Mouse (Mus musculus) lung, adult 2 months (tissue): ENCODE data around the gene Tufm.

Experiments used
- CTCF ChIP-seq: fragments of 200-500 bp; IDR thresholded peaks from 2 replicates; pipeline ENCODE4 v1.5.1; 2011; ENCODE audit warnings: mild to moderate bottlenecking, low read length, control low read depth; ENCODE audit not compliant: insufficient read depth
- POLR2A ChIP-seq: fragments of 200-500 bp; IDR thresholded peaks from 2 replicates; pipeline ENCODE4 v1.6.1; 2011; ENCODE audit warnings: low read depth, mild to moderate bottlenecking, control low read depth, low read length, borderline replicate concordance; ENCODE audit errors: extremely low read depth

DNA sequence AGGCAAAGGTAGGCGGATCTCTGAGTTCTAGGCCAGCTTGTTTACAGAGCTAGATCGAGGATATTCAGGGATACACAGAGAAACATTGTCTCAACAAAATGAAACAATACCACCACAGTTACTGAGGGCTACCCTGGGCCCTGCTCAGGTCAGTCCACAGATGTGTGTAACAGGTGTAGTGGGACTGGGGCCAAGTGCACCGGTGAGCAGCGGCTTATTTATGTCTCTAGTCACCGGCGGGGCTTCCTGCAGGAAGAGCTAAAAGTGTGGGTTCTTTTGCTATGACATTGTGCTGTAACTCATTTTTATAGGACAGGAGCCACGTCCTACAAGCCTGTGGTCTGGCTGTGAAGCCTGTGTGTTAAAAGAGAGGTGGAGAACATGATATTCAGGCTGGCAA is 33.3 kb upstream of the Tufm start:
- TF ChIP-seq POLR2A (no peak), CTCF (no peak)
